Mouse (Mus musculus) retina, embryonic 14.5 days (tissue): Measurements from ENCODE around the gene Tsc2.

Experiments
- DNase-seq: peaks from one replicate; pipeline ENCODE4 v3.0.0-alpha.2; 2015; ENCODE audit warnings: low spot score

Tsc2 gene

DNA sequence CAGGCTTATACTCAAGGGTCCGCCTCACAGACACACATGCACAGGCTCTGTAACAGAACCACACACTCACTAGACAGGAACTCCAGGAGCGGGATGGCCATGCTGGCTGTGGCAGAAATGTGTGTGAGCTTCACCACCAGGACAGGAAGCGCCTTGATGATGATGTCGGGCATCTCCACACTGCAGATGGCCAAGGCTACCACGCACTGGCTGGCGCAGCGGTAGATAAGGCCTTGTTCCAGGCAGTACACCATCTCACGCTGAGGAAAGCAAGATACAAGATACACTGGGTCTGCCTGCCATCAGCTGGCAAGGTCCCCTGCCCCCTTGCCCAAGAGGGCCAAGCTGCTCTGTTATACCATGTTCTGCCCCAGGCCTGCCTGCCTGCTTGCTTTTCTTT lies 23.6 kb downstream of the Tsc2 start:
- no peak for DNase-seq

DNA sequence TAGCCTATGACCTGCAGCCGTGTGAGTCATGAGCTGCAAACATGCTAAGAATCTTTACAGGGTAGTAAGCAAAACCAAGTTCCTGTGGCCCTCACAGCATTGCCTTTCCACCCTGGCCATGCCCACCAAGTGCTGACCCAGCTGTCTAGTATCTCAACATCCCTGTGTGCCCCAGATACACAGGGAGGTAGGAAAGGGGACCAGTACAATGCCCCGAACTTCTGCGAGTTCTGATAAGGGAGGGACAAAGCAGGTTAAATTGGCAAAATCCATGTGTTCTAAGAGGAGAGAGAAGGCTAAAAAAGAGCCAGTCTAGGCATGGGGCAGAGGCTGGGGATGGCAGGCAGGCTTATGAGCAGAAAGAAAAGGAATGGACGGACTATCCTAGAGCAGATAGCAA lies 24.1 kb downstream of the Tsc2 start:
- DNase-seq, result no peak

GRCm38 (mm10) chr17:24604557-24604956 lies 27.9 kb downstream of the Tsc2 start:
- no peak for DNase-seq

DNA sequence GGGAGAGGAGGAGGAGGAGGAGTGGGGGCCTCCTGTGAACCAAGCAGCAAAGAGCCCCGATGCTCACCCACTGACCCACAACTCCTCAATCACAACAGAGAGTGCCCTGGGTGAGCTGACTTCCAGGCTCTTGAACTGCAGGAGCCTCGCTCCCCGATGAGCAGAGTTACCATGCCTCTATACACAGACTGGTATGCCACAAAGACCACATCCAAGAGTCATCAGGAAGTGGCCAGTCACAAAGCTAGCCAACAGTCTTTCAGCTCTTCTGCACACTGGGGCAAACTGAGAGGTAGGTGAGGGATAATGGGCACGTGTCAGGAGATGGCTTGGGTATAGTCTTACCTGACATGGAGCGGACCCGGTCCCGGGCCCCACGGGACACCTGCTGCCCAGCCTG lies 28.5 kb downstream of the Tsc2 start:
- no peak for DNase-seq

DNA sequence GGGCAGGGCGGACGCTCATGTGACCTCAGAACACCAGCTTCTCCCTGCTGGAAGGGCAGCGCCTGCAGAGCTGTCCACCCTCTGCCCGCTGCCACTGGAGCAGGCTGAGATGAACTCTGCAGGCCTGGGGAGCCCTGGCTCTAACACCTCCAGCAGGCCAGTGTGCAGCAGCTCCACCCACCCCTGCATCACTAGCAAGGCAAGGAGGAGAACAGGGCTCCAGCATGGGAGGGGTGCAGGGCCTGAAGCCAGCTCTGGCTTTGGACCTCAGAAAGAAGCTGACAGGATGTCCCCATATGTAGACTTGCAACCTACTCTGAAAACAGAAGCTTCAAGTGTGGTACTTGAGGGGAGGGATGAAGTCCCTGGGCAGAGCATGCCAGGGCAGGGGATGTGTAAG lies 31.9 kb downstream of the Tsc2 start:
- DNase-seq, result no peak

GRCm38 (mm10) chr17:24597989-24598388 lies 34.4 kb downstream of the Tsc2 start:
- DNase-seq, result no peak

DNA sequence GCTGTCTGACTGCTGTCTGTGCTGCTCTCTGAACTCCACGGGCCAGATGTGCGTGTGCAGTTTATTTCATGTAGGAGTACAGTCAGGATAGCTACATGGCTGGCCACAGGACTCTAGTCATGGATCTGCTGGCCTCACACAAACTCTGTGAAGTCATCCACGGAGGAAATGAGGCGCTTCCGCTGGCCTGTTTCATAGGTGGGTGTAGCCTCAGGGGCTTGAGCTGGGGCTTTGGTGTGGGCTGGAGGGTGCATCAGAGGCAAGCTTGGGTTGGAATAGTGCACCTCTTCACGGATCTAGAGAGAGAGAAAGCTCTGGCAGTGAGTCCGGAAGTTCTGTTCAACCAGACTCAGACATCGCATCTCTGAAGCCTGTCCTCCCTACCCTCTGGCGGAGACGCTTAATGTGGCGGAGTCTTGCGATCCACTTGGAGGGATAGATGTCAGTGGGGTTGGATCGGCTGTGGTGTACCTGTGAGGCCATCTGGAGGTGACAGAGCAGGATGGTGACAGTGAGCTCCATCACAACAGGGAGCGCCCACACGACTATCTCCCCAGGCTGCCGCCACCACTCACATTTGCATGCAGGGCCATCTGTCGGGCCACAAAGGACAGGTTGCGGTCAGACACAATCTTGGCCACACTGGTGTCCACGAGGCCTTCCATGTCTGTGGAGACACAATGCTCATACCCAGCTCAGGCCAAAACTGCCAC lies 35.8 kb downstream of the Tsc2 start:
- DNase-seq, result no peak

DNA sequence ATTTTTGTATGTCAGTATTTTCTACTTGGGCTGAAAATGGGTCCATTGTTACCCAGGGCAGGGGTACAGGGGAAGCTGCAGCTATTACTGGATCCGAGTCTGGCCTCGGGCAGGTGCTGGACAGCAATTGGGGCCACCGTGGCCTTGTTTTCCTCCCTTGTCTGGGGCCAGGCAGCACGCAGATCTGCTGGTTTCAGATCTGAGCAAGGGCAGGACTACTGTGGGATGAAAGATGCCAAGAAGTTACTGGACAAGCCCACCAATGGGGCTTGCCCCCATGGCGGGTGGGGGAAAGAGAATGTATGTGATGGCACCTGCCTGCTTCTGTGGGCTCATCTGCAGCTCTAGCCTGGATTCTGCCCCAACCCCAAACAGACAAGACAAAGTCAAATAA lies 36.4 kb downstream of the Tsc2 start:
- DNase-seq, result no peak

DNA sequence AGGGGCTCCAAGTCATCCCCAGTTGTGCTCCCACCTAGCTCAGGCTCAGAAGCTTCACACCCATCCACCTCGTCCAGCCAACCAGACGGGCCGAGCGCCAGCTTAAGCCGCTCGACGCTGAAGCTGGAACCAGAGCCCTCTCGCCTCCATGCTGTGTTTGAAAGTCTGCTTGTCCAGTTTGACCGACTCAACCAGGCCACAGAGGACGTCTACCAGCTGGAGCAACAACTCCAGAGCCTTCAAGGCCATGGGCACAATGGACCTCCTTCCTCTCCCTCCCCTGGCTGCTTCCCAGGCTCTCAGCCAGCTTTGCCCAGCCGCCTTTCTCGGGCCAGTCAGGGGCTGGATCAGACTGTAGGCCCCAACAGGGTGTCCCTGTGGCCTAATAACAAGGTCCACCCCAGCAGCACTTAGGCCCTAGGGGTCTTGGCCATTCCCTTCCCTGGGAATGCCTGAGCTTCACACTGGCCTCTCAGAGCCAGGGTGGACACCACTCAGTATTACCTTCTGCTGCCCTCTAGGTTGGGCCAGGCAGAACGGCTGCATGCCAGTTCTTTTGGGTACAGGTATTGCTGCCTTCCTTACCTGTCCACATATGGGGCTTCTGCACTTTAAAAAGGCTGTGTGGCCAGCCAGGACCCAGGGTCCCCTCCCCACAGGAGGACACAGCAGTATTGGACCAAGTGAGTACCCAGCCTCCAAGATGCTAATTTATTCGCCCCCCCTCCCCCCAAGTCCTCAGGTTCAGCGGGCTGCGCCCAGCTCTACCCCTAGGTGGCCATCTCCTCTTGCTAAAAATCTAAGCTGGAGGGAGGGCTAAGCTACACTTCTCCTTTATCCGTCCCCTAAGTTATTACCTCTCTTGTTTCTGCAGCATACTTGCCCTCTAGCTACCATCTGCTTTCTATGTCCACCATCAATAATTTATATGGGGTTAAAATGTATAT lies 37.0 kb downstream of the Tsc2 start:
- DNase-seq, result peak; percentile 13

GRCm38 (mm10) chr17:24593992-24594890 lies 38.2 kb downstream of the Tsc2 start:
- DNase-seq, result no peak

GRCm38 (mm10) chr17:24593248-24593647 lies 39.2 kb downstream of the Tsc2 start:
- DNase-seq, result no peak

DNA sequence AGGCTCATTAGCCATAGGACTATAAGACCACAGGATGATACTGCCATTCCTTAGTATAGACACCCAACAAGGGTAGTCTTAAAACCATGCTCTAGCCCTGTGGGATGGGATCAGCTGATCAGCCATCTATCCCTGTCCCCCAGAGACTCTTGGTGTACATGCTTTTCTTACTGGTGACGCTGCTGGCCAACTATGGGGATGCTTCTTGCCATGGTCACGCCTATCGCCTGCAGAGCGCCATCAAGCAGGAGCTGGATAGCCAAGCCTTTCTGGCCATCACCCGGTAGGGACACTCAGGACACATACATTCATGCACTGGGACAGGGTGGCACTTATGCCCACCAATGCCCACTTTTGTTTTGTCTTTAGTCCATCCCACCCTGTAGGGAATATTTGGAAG lies 40.7 kb downstream of the Tsc2 start:
- no peak for DNase-seq

GRCm38 (mm10) chr17:24590943-24591342 lies 41.5 kb downstream of the Tsc2 start:
- no peak for DNase-seq

- no peak for DNase-seq
These were observed 45.9 kb downstream of the Tsc2 start for GRCm38 (mm10) chr17:24586532-24586931.

GRCm38 (mm10) chr17:24584520-24584919 lies 47.9 kb downstream of the Tsc2 start:
- DNase-seq, result no peak

GRCm38 (mm10) chr17:24583599-24584460 lies 48.6 kb downstream of the Tsc2 start:
- DNase-seq, result no peak

DNA sequence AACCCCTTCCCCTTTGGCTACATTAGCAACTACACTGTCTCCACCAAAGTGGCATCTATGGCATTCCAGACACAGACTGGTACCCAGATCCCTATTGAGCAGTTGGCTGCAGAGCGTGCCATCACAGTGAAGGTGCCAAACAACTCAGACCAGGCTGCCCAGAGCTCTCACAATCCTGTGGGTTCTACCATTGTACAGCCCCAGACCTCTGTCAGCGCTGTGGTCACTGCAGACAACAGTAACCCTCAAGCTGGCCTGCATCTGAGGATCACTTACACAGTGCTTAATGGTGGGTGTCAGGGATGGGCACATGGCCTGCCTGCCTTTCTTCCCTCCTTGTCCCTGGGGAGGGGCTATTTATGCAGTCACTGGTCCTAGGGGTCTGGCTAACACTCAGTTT lies 52.1 kb downstream of the Tsc2 start:
- no peak for DNase-seq

GRCm38 (mm10) chr17:24579532-24579931 lies 52.9 kb downstream of the Tsc2 start:
- no peak for DNase-seq

- no peak for DNase-seq
These were observed 58.6 kb downstream of the Tsc2 start for GRCm38 (mm10) chr17:24573811-24574210.

DNA sequence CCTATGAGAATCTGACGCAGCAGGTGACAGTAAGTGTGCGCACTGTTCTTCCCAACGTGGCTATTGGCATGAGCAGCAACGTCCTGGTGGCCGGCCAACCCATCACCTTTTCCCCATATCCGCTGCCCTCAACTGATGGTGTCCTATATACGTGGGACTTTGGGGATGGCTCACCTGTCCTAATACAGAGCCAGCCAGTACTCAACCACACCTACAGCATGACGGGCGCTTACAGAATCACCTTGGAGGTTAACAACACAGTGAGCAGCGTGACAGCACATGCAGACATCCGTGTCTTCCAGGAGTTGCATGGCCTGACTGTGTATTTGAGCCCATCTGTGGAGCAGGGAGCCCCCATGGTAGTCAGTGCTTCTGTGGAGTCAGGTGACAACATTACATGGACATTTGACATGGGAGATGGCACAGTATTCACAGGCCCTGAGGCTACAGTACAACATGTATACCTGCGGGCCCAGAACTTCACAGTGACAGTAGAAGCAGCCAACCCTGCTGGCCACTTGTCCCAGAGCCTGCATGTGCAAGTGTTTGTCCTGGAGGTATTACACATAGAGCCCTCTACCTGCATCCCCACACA lies 59.7 kb downstream of the Tsc2 start:
- DNase-seq, result no peak

- DNase-seq, result no peak
These were observed 62.6 kb downstream of the Tsc2 start for GRCm38 (mm10) chr17:24569837-24570236.
